Mouse (Mus musculus) CH12.LX (cell line): ENCODE results near the gene Lce6a. TPM values are rescaled to one million over a fixed set of nuclear protein-coding genes. Genes with fewer than 3 reads are reported as not detected.

Experiments used
- DNase-seq: peaks from one replicate; pipeline ENCODE4 v3.0.0-alpha.2; 2013; ENCODE audit errors: extremely low read depth
- H3K27ac ChIP-seq: 2 replicates; pipeline ENCODE4 v1.5.1; 2012; ENCODE audit warnings: low read depth, mild to moderate bottlenecking, control low read depth, moderate library complexity; ENCODE audit not compliant: insufficient read depth
- H3K27me3 ChIP-seq: replicated peaks from 2 replicates; pipeline ENCODE3; 2012; ENCODE audit warnings: inconsistent platforms
- H3K36me3 ChIP-seq, 2 experiments: replicated peaks in 1 of 2; 2 replicates each; pipeline versions ENCODE3 to v1.6.1; 2012; ENCODE audit warnings: inconsistent platforms in 1 of 2, low read length in 1 of 2, mild to moderate bottlenecking in 1 of 2, mixed read lengths in 1 of 2, moderate library complexity in 1 of 2; ENCODE audit not compliant: control insufficient read depth in 1 of 2, insufficient read depth in 1 of 2
- H3K4me1 ChIP-seq, 2 experiments: 2 replicates each; pipeline ENCODE4 v1.6.1; 2012; ENCODE audit warnings: inconsistent platforms in 1 of 2, moderate library complexity in 1 of 2; ENCODE audit not compliant: insufficient read depth in 2 of 2, control insufficient read depth in 1 of 2
- H3K4me2 ChIP-seq: 2 replicates; pipeline ENCODE4 v1.6.1; 2012; ENCODE audit warnings: low read depth, mild to moderate bottlenecking, control low read depth; ENCODE audit not compliant: poor library complexity, insufficient read depth, severe bottlenecking
- H3K4me3 ChIP-seq, 3 experiments: fragments of 150-350 bp in 1 of 3; sonication (generic) in 1 of 3; replicated peaks in 1 of 3; 2 replicates each; pipeline versions ENCODE3 to v1.5.1; 2011 to 2012; ENCODE audit warnings: low read depth in 2 of 3, low read length in 2 of 3, mild to moderate bottlenecking in 2 of 3, moderate library complexity in 2 of 3, control low read depth in 1 of 3, improper control_type of control experiment in 1 of 3, inconsistent platforms in 1 of 3, mixed read lengths in 1 of 3; ENCODE audit not compliant: poor library complexity in 1 of 3
- H3K79me2 ChIP-seq: replicated peaks from 2 replicates; pipeline ENCODE4 v1.6.1; 2012; ENCODE audit warnings: mild to moderate bottlenecking, moderate library complexity; ENCODE audit not compliant: control insufficient read depth, poor library complexity, insufficient read depth, severe bottlenecking; ENCODE audit errors: extremely low read depth
- H3K9ac ChIP-seq: 2 replicates; pipeline ENCODE4 v1.6.1; 2012; ENCODE audit warnings: low read depth, mild to moderate bottlenecking, control low read depth, moderate library complexity; ENCODE audit not compliant: insufficient read depth
- H3K9me3 ChIP-seq: replicated peaks from 2 replicates; pipeline ENCODE3; 2012; ENCODE audit warnings: low read length, inconsistent platforms, mixed read lengths
- BHLHE40 ChIP-seq: IDR thresholded peaks from 2 replicates; pipeline ENCODE4 v1.6.1; 2011; ENCODE audit warnings: mild to moderate bottlenecking, low read depth, low read length, improper control_type of control experiment
- CHD1 ChIP-seq: IDR thresholded peaks from 2 replicates; pipeline ENCODE4 v1.6.1; 2012; ENCODE audit warnings: low read depth, low read length, improper control_type of control experiment, inconsistent platforms
- CTCF ChIP-seq, 2 experiments: IDR thresholded peaks in 1 of 2; conservative IDR thresholded peaks in 1 of 2; 2 replicates each; pipeline ENCODE4 v1.5.1; 2011 to 2012; ENCODE audit warnings: low read depth in 2 of 2, low read length in 2 of 2, improper control_type of control experiment in 1 of 2, inconsistent platforms in 1 of 2, mild to moderate bottlenecking in 1 of 2, moderate library complexity in 1 of 2
- ELF1 ChIP-seq: IDR thresholded peaks from 2 replicates; pipeline ENCODE4 v1.6.1; 2014; ENCODE audit warnings: low read depth, mild to moderate bottlenecking, inconsistent platforms, low read length, improper control_type of control experiment
- EP300 ChIP-seq: IDR thresholded peaks from 2 replicates; pipeline ENCODE4 v1.6.1; 2011; ENCODE audit warnings: low read length, improper control_type of control experiment
- GABPA ChIP-seq: IDR thresholded peaks from 2 replicates; pipeline ENCODE4 v1.6.1; 2012; ENCODE audit warnings: low read depth, low read length, improper control_type of control experiment, inconsistent platforms; ENCODE audit not compliant: insufficient replicate concordance
- MAFK ChIP-seq: IDR thresholded peaks from 2 replicates; pipeline ENCODE4 v1.6.1; 2011; ENCODE audit warnings: low read length, improper control_type of control experiment; ENCODE audit not compliant: insufficient replicate concordance
- MAX ChIP-seq: IDR thresholded peaks from 2 replicates; pipeline ENCODE4 v1.6.1; 2011; ENCODE audit warnings: low read length, improper control_type of control experiment
- MAZ ChIP-seq: IDR thresholded peaks from 2 replicates; pipeline ENCODE4 v1.6.1; 2012; ENCODE audit warnings: low read depth, mild to moderate bottlenecking, inconsistent platforms, low read length, improper control_type of control experiment, moderate library complexity
- MEF2A ChIP-seq: IDR thresholded peaks from 2 replicates; pipeline ENCODE4 v1.6.1; 2014; ENCODE audit warnings: low read depth, mild to moderate bottlenecking, inconsistent platforms, low read length, improper control_type of control experiment, borderline replicate concordance
- MYC ChIP-seq: IDR thresholded peaks from 2 replicates; pipeline ENCODE4 v1.6.1; 2011; ENCODE audit warnings: low read depth, mild to moderate bottlenecking, improper control_type of control experiment, low read length
- NELFE ChIP-seq: IDR thresholded peaks from 2 replicates; pipeline ENCODE4 v1.6.1; 2011; ENCODE audit warnings: low read depth, low read length, improper control_type of control experiment
- NRF1 ChIP-seq: IDR thresholded peaks from 2 replicates; pipeline ENCODE4 v1.6.1; 2014; ENCODE audit warnings: low read depth, mild to moderate bottlenecking, inconsistent platforms, low read length, improper control_type of control experiment, moderate library complexity
- SIN3A ChIP-seq: IDR thresholded peaks from 2 replicates; pipeline ENCODE4 v1.6.1; 2012; ENCODE audit warnings: low read length, improper control_type of control experiment, inconsistent platforms
- SMC3 ChIP-seq: IDR thresholded peaks from 2 replicates; pipeline ENCODE4 v1.6.1; 2011; ENCODE audit warnings: low read depth, low read length, improper control_type of control experiment
- TCF12 ChIP-seq: IDR thresholded peaks from 2 replicates; pipeline ENCODE4 v1.6.1; 2014; ENCODE audit warnings: low read depth, mild to moderate bottlenecking, inconsistent platforms, low read length, improper control_type of control experiment
- UBTF ChIP-seq: IDR thresholded peaks from 2 replicates; pipeline ENCODE4 v1.6.1; 2012; ENCODE audit warnings: low read depth, mild to moderate bottlenecking, inconsistent platforms, low read length, improper control_type of control experiment, moderate library complexity
- USF2 ChIP-seq: conservative IDR thresholded peaks from 2 replicates; pipeline ENCODE4 v1.6.1; 2011; ENCODE audit warnings: low read depth, low read length, improper control_type of control experiment
- ZKSCAN1 ChIP-seq: IDR thresholded peaks from 2 replicates; pipeline ENCODE4 v1.6.1; 2012; ENCODE audit warnings: low read depth, inconsistent platforms, low read length, improper control_type of control experiment, borderline replicate concordance
- ZMIZ1 ChIP-seq: IDR thresholded peaks from 2 replicates; pipeline ENCODE4 v1.6.1; 2012; ENCODE audit warnings: low read depth, mild to moderate bottlenecking, inconsistent platforms, low read length, improper control_type of control experiment
- ZNF384 ChIP-seq: IDR thresholded peaks from 2 replicates; pipeline ENCODE4 v1.6.1; 2012; ENCODE audit warnings: low read depth, low read length, improper control_type of control experiment, inconsistent platforms
- dilution Hi-C: fragments of 300-500 bp; cut with MboI; formaldehyde crosslinking; loops from 2 replicates; pipeline ENCODE4 v1.14.3; 2020; ENCODE audit warnings: low sequenced_read_pairs; ENCODE audit not compliant: extremely low pct_unique_long_range_greater_than_20kb, extremely low pct_ligation_motif_present
- in situ Hi-C: fragments of 300-500 bp; cut with MboI; formaldehyde crosslinking; loops from 3 replicates; pipeline ENCODE4 v1.14.3; 2019; ENCODE audit warnings: low sequenced_read_pairs, low pct_ligation_motif_present, low pct_unique_long_range_greater_than_20kb, mixed read lengths
- polyA plus RNA-seq: library from polyadenylated mRNA; unstranded; fragments of >175 nt; gene quantifications from 2 replicates; pipeline ENCODE4 v1.2.1, GENCODE M21; 2012; ENCODE audit warnings: low read depth; ENCODE audit not compliant: insufficient read length
- total RNA-seq, 2 experiments: library from RNA; depleted of rRNA; stranded (reverse); fragments of 300-350 nt in 1 of 2; fragments of >200 nt in 1 of 2; gene quantifications; 2 replicates each; pipeline ENCODE4 v1.2.3; 2012 to 2014

The Lce6a gene
- total and polyA plus RNA-seq, 3 experiments: not detected

DNA sequence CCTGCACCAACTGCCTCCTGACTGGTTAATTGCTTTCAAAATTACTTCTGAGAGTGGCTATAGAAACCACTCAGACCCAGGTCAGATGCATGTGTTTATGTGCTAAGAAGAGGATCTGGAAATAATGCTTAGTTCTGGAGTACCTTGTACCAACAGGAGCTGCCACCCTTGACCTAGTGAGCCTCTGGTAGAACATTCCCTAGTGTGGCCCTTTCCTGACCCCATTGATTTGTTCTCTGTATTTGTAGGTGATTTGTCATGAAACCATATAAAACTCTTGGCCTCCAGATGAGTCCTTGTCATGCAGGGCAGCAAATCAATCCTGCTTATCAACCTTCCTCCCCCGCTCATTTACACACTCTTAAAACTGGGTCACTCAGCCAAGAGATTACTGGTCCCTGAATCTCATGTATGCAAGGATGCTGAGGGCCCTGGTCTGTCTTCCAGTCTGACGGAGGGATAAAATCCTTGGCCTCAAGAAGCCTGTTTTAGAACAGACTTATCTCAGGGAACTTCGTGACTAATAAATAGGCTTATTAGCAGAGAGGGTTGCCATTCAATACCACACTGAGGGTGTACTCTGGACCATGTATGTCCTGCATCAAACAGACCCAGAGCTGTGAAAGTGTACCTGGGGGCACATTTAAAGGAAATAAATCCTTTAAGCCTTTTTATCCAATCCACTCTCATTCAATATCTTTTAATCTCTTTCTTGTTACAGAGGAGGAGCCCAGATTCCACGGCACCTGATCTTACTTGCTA is 42.6 kb downstream of the Lce6a start:
- no peak overlapping the region for H3K4me2 ChIP-seq
- peaks cover 0 to 4% of the 10 kb centered on the region in 2 experiments; a peak in 1 of 4 replicates for H3K4me1 ChIP-seq
- no peaks in the 10 kb centered on the region for H3K79me2 ChIP-seq
- TF ChIP-seq USF2: no peak
- TF ChIP-seq ELF1: no peak
- no peak for TF ChIP-seq ZKSCAN1
- TF ChIP-seq CHD1: no peak
- TF ChIP-seq NELFE: no peak
- TF ChIP-seq GABPA: no peak
- TF ChIP-seq NRF1: no peak
- TF ChIP-seq SIN3A: no peak
- TF ChIP-seq MAFK: no peak
- no peak for TF ChIP-seq ZNF384
- no peak for TF ChIP-seq MAX
- TF ChIP-seq SMC3: no peak
- TF ChIP-seq BHLHE40: no peak
- TF ChIP-seq MEF2A: no peak
- no peak for TF ChIP-seq ZMIZ1
- TF ChIP-seq EP300: no peak
- TF ChIP-seq MAZ: no peak
- TF ChIP-seq MYC: no peak
- no peak for TF ChIP-seq CTCF (conservative IDR thresholded peaks at IDR 0.05 in 1 of 2, IDR thresholded peaks at IDR 0.05 in 1 of 2; ENCODE audit: low read depth in 2 of 2, low read length in 2 of 2)
- TF ChIP-seq UBTF: no peak
- no peak for DNase-seq
- in situ Hi-C loops: no loop called here
- H3K9me3 ChIP-seq: no peaks in the 10 kb centered on the region
- no peak overlapping the region for H3K4me3 ChIP-seq
- H3K27ac ChIP-seq: no peak overlapping the region
- H3K27me3 ChIP-seq: no peaks in the 10 kb centered on the region
- H3K36me3 ChIP-seq: no peaks in the 10 kb centered on the region
- dilution Hi-C loops: no loop called here
- H3K9ac ChIP-seq: no peak overlapping the region

- dilution Hi-C loops: no loop called here
- DNase-seq: peak; percentile 31
- H3K4me3 ChIP-seq: no peak within 1 kb of the TSS
- H3K9ac ChIP-seq: no peak within 1 kb of the TSS
- in situ Hi-C loops: no loop called here
- H3K9me3 ChIP-seq: no peaks in the 10 kb centered on the region
- no peak within 1 kb of the TSS for H3K4me2 ChIP-seq
- peaks cover 0 to 10% of the 10 kb centered on the region in 2 experiments; a peak in 2 of 4 replicates for H3K4me1 ChIP-seq
- no peak for TF ChIP-seq USF2
- no peak for TF ChIP-seq BHLHE40
- no peak for TF ChIP-seq UBTF
- TF ChIP-seq TCF12: no peak
- H3K27ac ChIP-seq: no peak within 1 kb of the TSS
- H3K79me2 ChIP-seq: no peaks in the 10 kb centered on the region
- no peaks in the 10 kb centered on the region for H3K27me3 ChIP-seq
- no peaks in the 10 kb centered on the region for H3K36me3 ChIP-seq
These were observed 47.9 kb downstream of the Lce6a start, which contains the start of gene Ivl for GRCm38 (mm10) chr3:92573449-92574041. Gene Ivl (minus strand): TSS chr3:92573735.
